Mouse (Mus musculus): ENCODE measurements around the gene Gnb1l. TPM values are rescaled to one million over a fixed set of nuclear protein-coding genes. Genes with fewer than 3 reads are reported as not detected.

Gene Gnb1l
- polyA plus RNA-seq, 2 experiments: 6.0 to 7.7 TPM

DNA sequence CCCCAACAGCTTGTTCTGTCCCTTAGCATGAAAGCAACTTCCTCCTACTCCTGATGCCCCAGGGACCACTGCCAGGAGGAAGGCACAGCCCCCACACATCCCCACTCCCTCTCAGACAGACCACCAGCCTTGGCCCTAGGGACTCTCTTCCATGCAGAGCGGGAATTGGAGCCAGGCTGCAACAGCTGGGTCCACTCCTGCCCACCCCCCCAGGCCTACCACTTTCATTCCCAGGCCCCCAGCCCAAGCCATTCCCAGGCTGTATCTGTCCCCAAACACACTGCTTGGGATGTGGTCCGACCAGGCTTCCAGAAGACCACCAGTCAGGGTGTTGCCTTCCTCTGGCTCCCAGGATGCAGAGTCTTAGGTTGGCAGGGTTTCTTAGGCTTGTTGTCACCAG is 110.6 kb downstream of the Gnb1l start:
- H3K27ac ChIP-seq: no peak overlapping the region
- no peak overlapping the region for H3K4me2 ChIP-seq (ENCODE audit: low read depth)
- no peak overlapping the region for H3K9ac ChIP-seq (replicated peaks)
- DNase-seq (ENCODE audit: low read depth in 3 of 3, low spot score in 3 of 3) (no peak), ATAC-seq (ENCODE audit: insufficient read depth) (no peak)
- H3K9me3 ChIP-seq (ENCODE audit: control insufficient read depth, low read length): no peaks in the 10 kb centered on the region
- no peaks in the 10 kb centered on the region for H3K27me3 ChIP-seq (ENCODE audit: control insufficient read depth, insufficient read depth, low read length)
- no peak overlapping the region for H3K4me3 ChIP-seq (ENCODE audit: insufficient read depth in 1 of 2, low read depth in 2 of 2, low read length in 2 of 2)
- 69% methylated on average over 2 of the region's 2 CpGs for WGBS (ENCODE audit: insufficient replicate concordance)
- no peaks in the 10 kb centered on the region for H3K36me3 ChIP-seq (replicated peaks; ENCODE audit: control insufficient read depth, insufficient read depth, low read depth)
- no peaks in the 10 kb centered on the region for H3K4me1 ChIP-seq (replicated peaks; ENCODE audit: control insufficient read depth in 2 of 2, insufficient read depth in 2 of 2, low read length in 1 of 2)
- TF ChIP-seq CTCF (IDR thresholded peaks at IDR 0.05; ENCODE audit: low read depth): no peak
- TF ChIP-seq EP300 (IDR thresholded peaks at IDR 0.05; ENCODE audit: low read depth): no peak

DNA sequence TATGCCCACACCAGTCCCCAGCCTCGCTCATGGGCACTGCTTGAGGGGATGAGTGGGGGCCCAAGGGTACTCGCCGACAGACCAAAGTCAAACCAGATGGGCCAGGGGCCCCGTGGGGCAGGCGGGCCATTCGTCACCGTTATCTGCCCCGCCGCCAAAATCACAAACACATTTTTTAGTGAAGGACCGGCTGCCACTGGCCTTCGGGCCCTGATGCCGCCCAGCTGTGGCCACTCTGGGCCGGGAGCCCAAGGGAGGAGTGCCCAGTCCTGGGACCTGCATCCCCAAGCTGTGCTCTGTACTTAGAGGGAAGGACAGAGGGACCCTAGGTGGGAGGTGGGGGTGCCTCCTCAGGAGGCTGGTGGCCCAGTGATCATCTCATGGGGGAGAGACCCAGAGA is 113.2 kb downstream of the Gnb1l start:
- Histone ChIP-seq H3K9ac (replicated peaks) (no peak overlapping the region), H3K4me2 (ENCODE audit: low read depth) (no peak overlapping the region), H3K4me1 (replicated peaks; ENCODE audit: control insufficient read depth in 2 of 2, insufficient read depth in 2 of 2, low read length in 1 of 2) (no peaks in the 10 kb centered on the region), H3K36me3 (replicated peaks; ENCODE audit: control insufficient read depth, insufficient read depth, low read depth) (no peaks in the 10 kb centered on the region), H3K27ac (no peak overlapping the region), H3K27me3 (ENCODE audit: control insufficient read depth, insufficient read depth, low read length) (no peaks in the 10 kb centered on the region), H3K9me3 (ENCODE audit: control insufficient read depth, low read length) (no peaks in the 10 kb centered on the region), H3K4me3 (ENCODE audit: insufficient read depth in 1 of 2, low read depth in 2 of 2, low read length in 2 of 2) (no peak overlapping the region)
- no peak for ATAC-seq (ENCODE audit: insufficient read depth)
- no peak for DNase-seq (ENCODE audit: low read depth in 3 of 3, low spot score in 3 of 3)
- TF ChIP-seq EP300 (IDR thresholded peaks at IDR 0.05; ENCODE audit: low read depth): no peak
- no peak for TF ChIP-seq CTCF (IDR thresholded peaks at IDR 0.05; ENCODE audit: low read depth)
- 66% methylated on average over 13 of the region's 13 CpGs for WGBS (ENCODE audit: insufficient replicate concordance)

- no peak for ATAC-seq (ENCODE audit: insufficient read depth)
- 61% methylated on average over 3 of the region's 3 CpGs for WGBS (ENCODE audit: insufficient replicate concordance)
- Histone ChIP-seq H3K27me3 (ENCODE audit: control insufficient read depth, insufficient read depth, low read length) (no peaks in the 10 kb centered on the region), H3K4me3 (ENCODE audit: insufficient read depth in 1 of 2, low read depth in 2 of 2, low read length in 2 of 2) (no peak overlapping the region), H3K27ac (no peak overlapping the region), H3K4me2 (ENCODE audit: low read depth) (no peak overlapping the region), H3K9ac (replicated peaks) (no peak overlapping the region), H3K9me3 (ENCODE audit: control insufficient read depth, low read length) (no peaks in the 10 kb centered on the region), H3K4me1 (replicated peaks; ENCODE audit: control insufficient read depth in 2 of 2, insufficient read depth in 2 of 2, low read length in 1 of 2) (peaks cover 0 to 5% of the 10 kb centered on the region in 2 experiments; a peak in 2 of 4 replicates), H3K36me3 (replicated peaks; ENCODE audit: control insufficient read depth, insufficient read depth, low read depth) (no peaks in the 10 kb centered on the region)
- TF ChIP-seq CTCF (IDR thresholded peaks at IDR 0.05; ENCODE audit: low read depth) (no peak), EP300 (IDR thresholded peaks at IDR 0.05; ENCODE audit: low read depth) (no peak)
- DNase-seq (ENCODE audit: low read depth in 3 of 3, low spot score in 3 of 3): no peak
Measured at GRCm38 (mm10) chr16:18613301-18613700, 114.8 kb downstream of the Gnb1l start.

Other genes with a start within 250 kb of the Gnb1l start
- 86.2 and 148 TPM in 2 replicates for gene Ranbp1, start 250.0 kb upstream of the Gnb1l start, polyA plus RNA-seq (2012; rRNA removed)
- gene Ranbp1, start 250.0 kb upstream of the Gnb1l start, polyA plus RNA-seq (2014; fragmentation: Nextera tagmentation; extraction: Ambion mirVana): 338 and 364 TPM in 2 replicates
- 0.18 and 0.40 TPM in 2 replicates for gene Gm49776, start 240.4 kb upstream of the Gnb1l start, polyA plus RNA-seq (2012; rRNA removed)
- 1.3 and 1.9 TPM in 2 replicates for gene Gm49776, start 240.4 kb upstream of the Gnb1l start, polyA plus RNA-seq (2014; fragmentation: Nextera tagmentation; extraction: Ambion mirVana)
- gene Dgcr8, start 209.5 kb upstream of the Gnb1l start, polyA plus RNA-seq (2012; rRNA removed): 15.5 and 23.4 TPM in 2 replicates
- gene Dgcr8, start 209.5 kb upstream of the Gnb1l start, polyA plus RNA-seq (2014; fragmentation: Nextera tagmentation; extraction: Ambion mirVana): 8.8 and 10.4 TPM in 2 replicates
- gene Tango2, start 150.6 kb upstream of the Gnb1l start, polyA plus RNA-seq (2012; rRNA removed): 44.3 and 44.5 TPM in 2 replicates
- 58.8 and 70.3 TPM in 2 replicates for gene Tango2, start 150.6 kb upstream of the Gnb1l start, polyA plus RNA-seq (2014; fragmentation: Nextera tagmentation; extraction: Ambion mirVana)
- 6.0 and 6.4 TPM in 2 replicates for gene Arvcf, start 150.5 kb upstream of the Gnb1l start, polyA plus RNA-seq (2012; rRNA removed)
- 4.7 and 7.4 TPM in 2 replicates for gene Arvcf, start 150.5 kb upstream of the Gnb1l start, polyA plus RNA-seq (2014; fragmentation: Nextera tagmentation; extraction: Ambion mirVana)
- gene Txnrd2, start 72.3 kb upstream of the Gnb1l start, polyA plus RNA-seq (2012; rRNA removed): 79.9 and 113 TPM in 2 replicates
- 110 and 112 TPM in 2 replicates for gene Txnrd2, start 72.3 kb upstream of the Gnb1l start, polyA plus RNA-seq (2014; fragmentation: Nextera tagmentation; extraction: Ambion mirVana)
- 73.8 and 84.7 TPM in 2 replicates for gene Comt, start 71.9 kb upstream of the Gnb1l start, polyA plus RNA-seq (2012; rRNA removed)
- gene Comt, start 71.9 kb upstream of the Gnb1l start, polyA plus RNA-seq (2014; fragmentation: Nextera tagmentation; extraction: Ambion mirVana): 69.8 and 80.4 TPM in 2 replicates
- gene Rtl10, start 188 bp downstream of the Gnb1l start, polyA plus RNA-seq (2012; rRNA removed): 2.2 and 2.3 TPM in 2 replicates
- 0.63 and 1.0 TPM in 2 replicates for gene Rtl10, start 188 bp downstream of the Gnb1l start, polyA plus RNA-seq (2014; fragmentation: Nextera tagmentation; extraction: Ambion mirVana)
- 0.02 TPM in 1 of 2 replicates, not detected in the other for gene Tbx1, start 92.0 kb downstream of the Gnb1l start, polyA plus RNA-seq (2012; rRNA removed)
- gene Tbx1, start 92.0 kb downstream of the Gnb1l start, polyA plus RNA-seq (2014; fragmentation: Nextera tagmentation; extraction: Ambion mirVana): not detected in 2 replicates
- gene Gp1bb, start 123.7 kb downstream of the Gnb1l start, polyA plus RNA-seq (2012; rRNA removed): 15.0 and 27.9 TPM in 2 replicates
- 23.6 and 32.2 TPM in 2 replicates for gene Gp1bb, start 123.7 kb downstream of the Gnb1l start, polyA plus RNA-seq (2014; fragmentation: Nextera tagmentation; extraction: Ambion mirVana)
- 0.54 and 0.63 TPM in 2 replicates for gene Gm49601, start 127.7 kb downstream of the Gnb1l start, polyA plus RNA-seq (2012; rRNA removed)
- gene Gm49601, start 127.7 kb downstream of the Gnb1l start, polyA plus RNA-seq (2014; fragmentation: Nextera tagmentation; extraction: Ambion mirVana): not detected in 2 replicates
- gene Sept5, start 131.2 kb downstream of the Gnb1l start, polyA plus RNA-seq (2012; rRNA removed): 2.0 and 2.2 TPM in 2 replicates
- gene Sept5, start 131.2 kb downstream of the Gnb1l start, polyA plus RNA-seq (2014; fragmentation: Nextera tagmentation; extraction: Ambion mirVana): 1.6 and 1.9 TPM in 2 replicates

Measured in liver, embryonic 14.5 days (tissue).